Mouse (Mus musculus): ENCODE data around the gene Anks1. TPM values are rescaled to one million over a fixed set of nuclear protein-coding genes. Genes with fewer than 3 reads are reported as not detected.

Anks1 gene
- polyA plus RNA-seq, 1 experiment from 2014 or later = 8.3 TPM

DNA sequence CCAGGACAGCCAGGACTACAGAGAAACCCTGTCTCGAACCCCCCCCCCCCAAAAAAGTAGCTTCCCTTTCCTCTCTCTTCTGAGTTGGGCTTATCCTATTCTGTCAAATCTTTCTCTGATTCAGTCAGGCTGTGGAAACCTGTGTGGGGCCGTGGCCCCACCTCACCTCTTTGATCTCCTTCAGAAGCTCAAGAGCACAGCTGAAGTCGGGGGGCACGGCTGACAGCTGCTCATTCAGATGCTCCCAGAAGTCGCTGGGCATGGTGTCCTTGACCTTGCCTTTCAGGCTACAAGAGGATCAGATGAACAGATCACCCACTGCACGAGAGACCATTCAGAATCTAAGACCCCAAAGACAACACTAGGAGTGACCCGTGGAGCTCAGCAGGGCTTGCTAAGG is 165.4 kb downstream of the Anks1 start:
- ATAC-seq (ENCODE audit: low FRiP score, low TSS enrichment) (no peak), DNase-seq (ENCODE audit: low spot score) (no peak)
- no peak overlapping the region for H3K4me2 ChIP-seq (replicated peaks; ENCODE audit: low read depth)
- WGBS = 68% methylated on average over 7 of the region's 7 CpGs
- no peaks in the 10 kb centered on the region for H3K9me3 ChIP-seq (ENCODE audit: control insufficient read depth, low read length)
- no peak overlapping the region for H3K4me3 ChIP-seq (ENCODE audit: low read depth, low read length)
- no peaks in the 10 kb centered on the region for H3K27me3 ChIP-seq (ENCODE audit: control insufficient read depth, insufficient read depth, low read length)
- no peaks in the 10 kb centered on the region for H3K36me3 ChIP-seq (ENCODE audit: control insufficient read depth, insufficient read depth, low read length)
- H3K9ac ChIP-seq (ENCODE audit: low read length) = no peak overlapping the region
- TF ChIP-seq EP300 (optimal IDR thresholded peaks at IDR 0.05) (no peak), CTCF (IDR thresholded peaks at IDR 0.05; ENCODE audit: low read depth) (no peak)
- H3K4me1 ChIP-seq (replicated peaks; ENCODE audit: control insufficient read depth, insufficient read depth) = no peaks in the 10 kb centered on the region
- no peak overlapping the region for H3K27ac ChIP-seq (replicated peaks)

DNA sequence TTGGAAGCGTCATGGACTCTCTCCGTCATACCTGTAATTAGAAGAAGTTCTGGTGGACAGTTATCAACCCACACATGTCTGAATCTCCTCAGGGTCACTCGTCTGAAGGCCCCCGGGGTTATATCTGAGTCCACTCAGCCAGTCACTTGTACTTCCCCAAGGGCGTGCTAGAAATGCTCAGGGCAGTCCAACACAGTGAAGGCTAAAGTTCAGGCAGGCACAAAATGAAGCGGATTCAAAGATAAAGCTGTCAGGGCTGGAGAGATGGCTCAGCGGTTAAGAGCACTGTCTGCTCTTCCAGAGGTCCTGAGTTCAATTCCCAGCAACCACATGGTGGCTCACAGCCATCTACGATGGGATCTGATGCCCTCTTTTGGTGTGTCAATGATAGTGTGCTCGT is 168.9 kb downstream of the Anks1 start:
- no peak for TF ChIP-seq CTCF (IDR thresholded peaks at IDR 0.05; ENCODE audit: low read depth)
- TF ChIP-seq EP300 (optimal IDR thresholded peaks at IDR 0.05) = no peak
- ATAC-seq (ENCODE audit: low FRiP score, low TSS enrichment) (no peak), DNase-seq (ENCODE audit: low spot score) (no peak)
- Histone ChIP-seq H3K4me1 (replicated peaks; ENCODE audit: control insufficient read depth, insufficient read depth) (no peaks in the 10 kb centered on the region), H3K9ac (ENCODE audit: low read length) (no peak overlapping the region), H3K36me3 (ENCODE audit: control insufficient read depth, insufficient read depth, low read length) (no peaks in the 10 kb centered on the region), H3K9me3 (ENCODE audit: control insufficient read depth, low read length) (no peaks in the 10 kb centered on the region), H3K4me3 (ENCODE audit: low read depth, low read length) (no peak overlapping the region), H3K27ac (replicated peaks) (no peak overlapping the region), H3K27me3 (ENCODE audit: control insufficient read depth, insufficient read depth, low read length) (no peaks in the 10 kb centered on the region), H3K4me2 (replicated peaks; ENCODE audit: low read depth) (no peak overlapping the region)
- WGBS = 78% methylated on average over 9 of the region's 9 CpGs

DNA sequence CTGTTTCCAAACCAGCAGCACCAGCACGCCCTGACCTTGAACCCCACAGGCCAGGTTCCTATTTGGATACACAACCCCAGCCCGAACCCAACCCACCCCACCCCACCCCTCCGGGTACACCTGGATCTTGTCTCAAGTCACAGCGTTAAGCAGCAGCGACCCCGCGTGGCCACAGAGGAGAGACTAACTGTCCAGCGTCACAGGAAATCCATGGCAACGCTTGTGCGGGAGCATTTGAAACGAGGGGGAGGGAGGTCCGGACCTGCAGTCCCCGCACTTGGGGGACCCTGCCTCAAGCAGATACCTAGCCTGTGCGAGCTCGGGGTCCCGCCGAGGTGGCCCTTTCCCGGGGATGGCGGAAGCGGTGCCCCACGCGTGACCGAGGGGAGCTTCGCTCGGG is 170.5 kb downstream of the Anks1 start:
- ATAC-seq (ENCODE audit: low FRiP score, low TSS enrichment) (peak; percentile 55), DNase-seq (ENCODE audit: low spot score) (peak; percentile 92)
- Histone ChIP-seq H3K9ac (ENCODE audit: low read length) (peak overlapping the region; percentile 56), H3K4me3 (ENCODE audit: low read depth, low read length) (peak overlapping the region; percentile 64), H3K9me3 (ENCODE audit: control insufficient read depth, low read length) (no peaks in the 10 kb centered on the region), H3K4me1 (replicated peaks; ENCODE audit: control insufficient read depth, insufficient read depth) (no peaks in the 10 kb centered on the region), H3K36me3 (ENCODE audit: control insufficient read depth, insufficient read depth, low read length) (no peaks in the 10 kb centered on the region), H3K4me2 (replicated peaks; ENCODE audit: low read depth) (peak overlapping the region; percentile 100), H3K27ac (replicated peaks) (no peak overlapping the region), H3K27me3 (ENCODE audit: control insufficient read depth, insufficient read depth, low read length) (no peaks in the 10 kb centered on the region)
- under 1% methylated on average over 25 of the region's 25 CpGs for WGBS
- TF ChIP-seq CTCF (IDR thresholded peaks at IDR 0.05; ENCODE audit: low read depth) = peak; percentile 90
- no peak for TF ChIP-seq EP300 (optimal IDR thresholded peaks at IDR 0.05)

DNA sequence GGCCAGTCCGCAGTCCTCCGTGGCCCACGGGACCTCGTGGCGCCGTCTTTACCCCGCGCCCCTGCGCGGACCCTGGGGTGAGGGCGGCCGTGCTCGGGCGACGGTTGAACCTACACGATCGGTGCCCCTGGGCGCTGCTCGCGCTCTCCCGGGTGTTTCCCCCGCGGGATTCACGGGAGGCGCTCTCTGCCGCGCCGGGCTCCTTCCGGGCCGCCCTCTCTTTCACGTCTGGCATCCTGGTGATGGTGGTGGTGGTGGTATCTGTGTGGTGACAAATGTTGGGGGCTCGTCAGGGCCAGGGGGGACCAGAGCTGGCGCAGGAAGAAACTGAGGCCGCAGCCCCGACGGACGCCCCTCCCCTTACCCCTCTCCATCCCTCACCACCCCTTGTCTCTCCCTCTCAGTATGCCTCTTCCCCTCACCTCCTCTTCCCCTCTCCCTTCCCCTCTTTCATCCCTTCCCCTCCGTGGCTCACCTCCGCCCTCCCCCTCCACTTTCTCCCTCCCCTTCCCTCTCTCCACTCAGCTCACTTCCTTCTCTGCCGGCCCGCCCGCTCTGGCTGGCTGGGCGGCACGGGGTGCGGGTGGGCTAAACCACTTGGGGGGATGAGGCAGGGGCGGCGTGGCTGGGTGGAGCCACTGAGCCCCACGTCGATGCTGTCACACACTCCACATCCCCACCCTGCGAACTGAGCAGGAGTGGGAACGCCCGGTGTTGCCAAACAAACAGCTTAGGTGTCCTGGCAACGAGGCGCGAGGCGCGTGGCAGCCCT is 171.1 kb downstream of the Anks1 start, which contains the start of gene Tcp11:
TSS of gene Tcp11 (minus strand) at position 595 of the 772 bp plus-strand sequence.
- 3% methylated on average over 27 of the region's 57 CpGs for WGBS
- TF ChIP-seq CTCF (IDR thresholded peaks at IDR 0.05; ENCODE audit: low read depth) (peak; percentile 20; the same call in 1 of the 2 replicates), EP300 (optimal IDR thresholded peaks at IDR 0.05) (no peak)
- H3K27ac ChIP-seq (replicated peaks) = no peak within 1 kb of the TSS

DNA sequence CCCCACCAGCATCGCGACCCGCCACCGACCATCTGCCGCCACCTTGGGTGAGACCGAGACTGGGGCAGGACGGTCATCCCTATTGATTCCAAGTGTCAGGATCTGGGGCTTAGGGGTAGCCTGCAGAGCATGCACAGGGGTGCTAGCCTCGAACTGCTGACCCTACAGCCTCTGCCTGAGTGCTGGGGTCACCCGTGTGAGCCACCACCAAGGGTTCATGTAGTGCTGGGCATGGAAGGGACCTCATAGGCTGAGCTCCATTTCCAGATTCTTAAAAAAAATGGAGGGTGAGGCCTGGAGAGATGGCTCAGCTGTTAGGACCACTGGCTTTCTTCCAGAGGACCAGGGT is 171.7 kb downstream of the Anks1 start:
- DNase-seq (ENCODE audit: low spot score) (no peak), ATAC-seq (ENCODE audit: low FRiP score, low TSS enrichment) (no peak)
- Histone ChIP-seq H3K9ac (ENCODE audit: low read length) (no peak overlapping the region), H3K4me1 (replicated peaks; ENCODE audit: control insufficient read depth, insufficient read depth) (no peaks in the 10 kb centered on the region), H3K9me3 (ENCODE audit: control insufficient read depth, low read length) (no peaks in the 10 kb centered on the region), H3K4me2 (replicated peaks; ENCODE audit: low read depth) (no peak overlapping the region), H3K4me3 (ENCODE audit: low read depth, low read length) (no peak overlapping the region), H3K27me3 (ENCODE audit: control insufficient read depth, insufficient read depth, low read length) (no peaks in the 10 kb centered on the region), H3K36me3 (ENCODE audit: control insufficient read depth, insufficient read depth, low read length) (no peaks in the 10 kb centered on the region), H3K27ac (replicated peaks) (no peak overlapping the region)
- WGBS = 17% methylated on average over 9 of the region's 9 CpGs
- TF ChIP-seq EP300 (optimal IDR thresholded peaks at IDR 0.05) (no peak), CTCF (IDR thresholded peaks at IDR 0.05; ENCODE audit: low read depth) (no peak)

More for the DNA sequence above, 171.1 kb downstream of the Anks1 start, which contains the start of gene Tcp11:
- peak within 1 kb of the TSS; percentile 56 for H3K9ac ChIP-seq (ENCODE audit: low read length)
- H3K9me3 ChIP-seq (ENCODE audit: control insufficient read depth, low read length) = no peaks in the 10 kb centered on the region
- no peaks in the 10 kb centered on the region for H3K4me1 ChIP-seq (replicated peaks; ENCODE audit: control insufficient read depth, insufficient read depth)
- H3K27me3 ChIP-seq (ENCODE audit: control insufficient read depth, insufficient read depth, low read length) = no peaks in the 10 kb centered on the region
- DNase-seq (ENCODE audit: low spot score) = peak; percentile 89
- peak; percentile 90 for ATAC-seq (ENCODE audit: low FRiP score, low TSS enrichment)
- peak within 1 kb of the TSS; percentile 64 for H3K4me3 ChIP-seq (ENCODE audit: low read depth, low read length)
- H3K4me2 ChIP-seq (replicated peaks; ENCODE audit: low read depth) = peak within 1 kb of the TSS; percentile 100
- H3K36me3 ChIP-seq (ENCODE audit: control insufficient read depth, insufficient read depth, low read length) = no peaks in the 10 kb centered on the region

DNA sequence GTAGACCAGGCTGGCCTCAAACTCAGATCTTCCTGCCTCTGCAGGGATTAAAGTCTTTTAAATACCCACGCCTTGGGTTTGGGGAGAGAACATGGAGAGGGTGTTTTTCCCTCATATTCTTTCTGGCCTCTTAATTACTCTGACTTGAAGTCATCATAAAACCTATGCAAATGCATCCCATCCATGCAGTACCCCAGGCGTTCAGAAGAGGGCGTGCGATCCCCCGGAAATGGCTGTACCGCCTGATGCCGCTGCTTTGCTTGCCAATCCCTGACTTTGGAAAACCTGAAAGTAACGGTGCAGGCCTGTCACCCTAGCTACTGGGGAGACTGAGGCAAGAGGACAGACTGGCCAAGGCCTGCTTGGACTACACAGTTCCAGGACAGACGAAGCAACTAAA is 172.3 kb downstream of the Anks1 start:
- Histone ChIP-seq H3K36me3 (ENCODE audit: control insufficient read depth, insufficient read depth, low read length) (no peaks in the 10 kb centered on the region), H3K9ac (ENCODE audit: low read length) (no peak overlapping the region), H3K9me3 (ENCODE audit: control insufficient read depth, low read length) (no peaks in the 10 kb centered on the region), H3K27me3 (ENCODE audit: control insufficient read depth, insufficient read depth, low read length) (no peaks in the 10 kb centered on the region), H3K27ac (replicated peaks) (no peak overlapping the region), H3K4me2 (replicated peaks; ENCODE audit: low read depth) (no peak overlapping the region), H3K4me1 (replicated peaks; ENCODE audit: control insufficient read depth, insufficient read depth) (no peaks in the 10 kb centered on the region), H3K4me3 (ENCODE audit: low read depth, low read length) (no peak overlapping the region)
- no peak for TF ChIP-seq EP300 (optimal IDR thresholded peaks at IDR 0.05)
- peak; percentile 69 for TF ChIP-seq CTCF (IDR thresholded peaks at IDR 0.05; ENCODE audit: low read depth)
- ATAC-seq (ENCODE audit: low FRiP score, low TSS enrichment) = no peak
- DNase-seq (ENCODE audit: low spot score) = peak; percentile 56
- WGBS = 61% methylated on average over 9 of the region's 9 CpGs
